Mouse (Mus musculus) cerebellum, adult 18-20 months (tissue): Measurements from ENCODE around the gene Fgfr2.

Experiments
- DNase-seq, 2 experiments: peaks; one replicate each; pipeline ENCODE4 v3.0.0; 2021

Fgfr2 gene

DNA sequence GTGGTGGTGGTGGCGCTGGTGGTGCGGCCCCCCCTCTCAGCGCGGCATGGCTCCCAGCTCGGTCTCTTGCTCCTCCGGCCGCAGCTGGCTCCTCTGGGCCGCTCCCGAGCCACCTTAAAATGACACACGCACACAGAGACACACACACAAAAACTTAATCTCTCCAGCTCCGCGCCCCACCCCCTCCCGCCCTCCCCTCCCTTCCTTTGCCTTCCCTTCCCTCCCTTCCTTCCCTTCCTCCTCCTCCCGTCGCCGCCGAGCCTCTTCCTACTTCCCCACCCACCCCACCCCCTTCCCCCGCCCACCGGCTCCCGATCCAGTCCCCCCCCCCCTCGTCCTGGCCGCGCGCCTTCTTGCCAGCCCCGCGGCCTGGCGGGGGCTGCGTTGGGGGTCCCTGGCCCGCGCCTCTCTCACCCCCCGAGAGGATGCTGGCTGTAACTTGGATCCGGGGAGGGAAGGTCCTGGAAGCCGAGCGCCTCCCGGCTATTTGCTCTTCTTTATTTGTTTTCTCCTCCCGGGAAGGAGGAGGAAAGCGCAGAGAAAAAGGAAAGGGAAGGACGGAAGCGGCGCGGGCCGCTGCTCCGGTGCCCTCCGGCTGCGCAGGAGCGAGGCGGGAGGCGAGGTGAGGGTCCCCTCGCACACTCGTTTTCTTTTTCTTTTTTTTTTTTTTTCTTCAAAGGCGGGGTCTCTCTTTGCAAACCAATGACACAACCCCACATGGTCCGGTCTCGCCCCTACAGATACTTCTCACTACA, at the start of gene Fgfr2:
TSS of gene Fgfr2 (minus strand) at position 107 of the 755 bp plus-strand sequence.
- DNase-seq, result peak; percentile 67 to 70

GRCm38 (mm10) chr7:133171403-133172032, 48.4 kb upstream of the Fgfr2 start:
- no peak for DNase-seq

DNA sequence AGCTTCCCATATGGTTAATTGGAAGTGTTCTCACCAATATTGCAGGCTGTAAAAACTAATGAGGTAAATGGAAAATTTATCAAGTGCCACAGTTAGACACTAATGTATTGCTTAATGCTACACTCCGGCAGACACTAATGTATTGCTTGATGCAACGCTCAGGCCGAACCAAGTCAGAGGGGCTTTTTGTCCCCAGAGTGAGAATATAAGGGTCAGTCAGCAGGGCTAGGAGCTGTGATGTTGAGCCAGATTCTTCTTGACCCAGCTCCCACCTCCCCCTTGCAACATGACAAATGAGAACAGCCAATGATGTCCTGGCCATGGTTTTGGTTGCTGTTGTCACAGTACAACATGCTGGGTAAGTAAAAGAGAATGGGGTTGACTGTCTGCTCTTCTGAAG, 45.8 kb upstream of the Fgfr2 start:
- no peak for DNase-seq

DNA sequence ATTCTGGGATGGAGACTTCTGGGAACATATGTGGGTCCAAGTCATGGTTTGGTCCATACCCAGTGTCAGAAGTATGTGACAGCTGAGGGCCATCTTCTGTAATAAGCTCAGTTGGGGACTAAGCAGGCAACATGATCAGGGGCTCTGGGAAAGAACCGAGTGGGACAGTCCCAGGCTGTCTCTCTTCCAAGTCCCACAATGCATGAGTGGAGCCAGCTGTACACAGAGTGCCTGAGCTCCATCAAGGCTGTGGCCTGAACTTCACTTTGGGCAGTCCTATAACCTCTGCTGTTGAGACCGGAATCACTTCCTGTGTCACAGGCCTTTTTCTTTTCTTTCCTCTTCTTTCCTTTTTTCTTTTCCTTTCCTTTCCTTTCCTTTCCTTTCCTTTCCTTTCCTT, 44.8 kb upstream of the Fgfr2 start:
- DNase-seq, result no peak

GRCm38 (mm10) chr7:133164770-133165169, 41.6 kb upstream of the Fgfr2 start:
- DNase-seq, result no peak

GRCm38 (mm10) chr7:133163011-133163410, 39.9 kb upstream of the Fgfr2 start:
- no peak for DNase-seq

DNA sequence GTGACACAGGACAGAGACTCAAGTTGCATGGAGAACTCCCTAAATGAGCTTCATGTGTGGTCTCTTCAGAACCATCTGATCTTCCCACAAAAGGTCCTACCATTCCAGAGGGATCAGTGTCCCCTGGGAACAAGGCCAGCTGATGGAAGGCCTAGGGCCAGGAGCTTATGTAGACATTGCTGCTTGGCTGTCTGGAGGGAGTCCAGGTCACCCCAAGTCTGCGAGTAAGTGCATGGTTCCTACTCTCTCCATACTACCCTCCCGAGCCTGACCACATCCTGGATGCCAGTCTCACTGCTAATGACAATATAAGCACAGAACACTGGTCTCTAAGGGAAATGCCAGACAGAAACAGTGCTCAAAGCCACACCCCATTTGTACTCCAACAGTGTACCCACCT, 39.0 kb upstream of the Fgfr2 start:
- DNase-seq, result no peak

GRCm38 (mm10) chr7:133161362-133162080, 38.4 kb upstream of the Fgfr2 start:
- DNase-seq, result no peak

DNA sequence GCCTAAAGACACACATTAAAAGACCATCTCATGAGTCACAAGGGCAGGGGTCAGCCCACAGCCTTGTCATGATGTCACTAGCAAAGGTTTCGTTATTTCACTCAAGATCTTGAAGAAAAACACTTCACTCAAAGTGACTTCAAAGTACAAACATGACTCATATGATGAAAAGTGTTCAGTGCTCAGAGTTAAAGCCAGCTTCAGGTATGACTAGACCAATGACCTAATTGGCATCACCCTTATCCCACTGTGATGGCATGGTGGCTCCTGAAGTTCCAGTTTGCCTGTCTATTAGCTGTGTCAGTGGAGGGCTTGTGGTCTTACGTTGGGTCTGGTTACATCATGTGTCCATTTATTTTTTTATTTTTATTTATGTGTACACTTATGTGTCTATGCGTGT, 36.4 kb upstream of the Fgfr2 start:
- DNase-seq, result no peak

- no peak for DNase-seq
Measured at GRCm38 (mm10) chr7:133155621-133156020, 32.5 kb upstream of the Fgfr2 start.

DNA sequence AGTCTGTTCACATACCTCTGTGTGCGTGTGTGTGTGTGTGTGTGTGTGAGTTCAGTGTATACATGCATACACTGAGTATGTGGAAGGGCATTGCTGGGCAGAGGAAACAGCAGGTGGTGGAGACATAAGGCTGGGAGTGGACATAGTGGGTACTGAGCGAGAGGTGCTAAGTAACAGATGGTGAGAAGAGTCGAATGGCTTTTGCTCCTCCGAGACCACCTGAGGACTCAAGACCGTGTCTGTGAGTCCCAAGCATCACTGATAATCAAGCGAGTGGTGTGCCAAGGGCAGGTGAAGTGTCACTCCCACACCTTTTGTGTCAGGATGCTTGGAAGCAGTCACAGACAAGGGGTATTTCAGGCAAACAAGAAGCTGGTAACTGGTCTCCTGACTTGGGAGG, 31.7 kb upstream of the Fgfr2 start:
- peak; percentile 21 to 38 for DNase-seq

- DNase-seq, result no peak
Measured at GRCm38 (mm10) chr7:133139689-133140336, 16.7 kb upstream of the Fgfr2 start.

- no peak for DNase-seq
Measured at GRCm38 (mm10) chr7:133133552-133133951, 10.4 kb upstream of the Fgfr2 start.

DNA sequence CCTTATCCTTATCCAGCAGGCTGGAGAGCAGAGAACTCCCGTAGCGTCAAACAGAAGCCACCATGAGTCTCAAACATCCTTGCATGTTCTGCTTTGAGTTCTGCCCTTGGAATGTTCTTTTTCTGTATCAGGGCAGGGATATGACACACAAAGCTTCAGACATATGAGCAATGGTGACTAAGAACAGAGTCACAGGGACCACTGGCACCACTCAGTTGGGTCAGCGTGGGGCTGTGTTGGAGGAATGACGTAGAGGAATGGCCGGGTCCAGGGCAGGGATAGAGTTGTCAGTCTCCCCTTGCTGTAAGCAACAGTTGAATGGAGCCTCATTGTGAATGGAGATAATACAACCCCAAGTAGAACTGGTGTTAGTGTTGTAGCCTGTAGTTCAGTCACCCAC, 9.6 kb upstream of the Fgfr2 start:
- no peak for DNase-seq

DNA sequence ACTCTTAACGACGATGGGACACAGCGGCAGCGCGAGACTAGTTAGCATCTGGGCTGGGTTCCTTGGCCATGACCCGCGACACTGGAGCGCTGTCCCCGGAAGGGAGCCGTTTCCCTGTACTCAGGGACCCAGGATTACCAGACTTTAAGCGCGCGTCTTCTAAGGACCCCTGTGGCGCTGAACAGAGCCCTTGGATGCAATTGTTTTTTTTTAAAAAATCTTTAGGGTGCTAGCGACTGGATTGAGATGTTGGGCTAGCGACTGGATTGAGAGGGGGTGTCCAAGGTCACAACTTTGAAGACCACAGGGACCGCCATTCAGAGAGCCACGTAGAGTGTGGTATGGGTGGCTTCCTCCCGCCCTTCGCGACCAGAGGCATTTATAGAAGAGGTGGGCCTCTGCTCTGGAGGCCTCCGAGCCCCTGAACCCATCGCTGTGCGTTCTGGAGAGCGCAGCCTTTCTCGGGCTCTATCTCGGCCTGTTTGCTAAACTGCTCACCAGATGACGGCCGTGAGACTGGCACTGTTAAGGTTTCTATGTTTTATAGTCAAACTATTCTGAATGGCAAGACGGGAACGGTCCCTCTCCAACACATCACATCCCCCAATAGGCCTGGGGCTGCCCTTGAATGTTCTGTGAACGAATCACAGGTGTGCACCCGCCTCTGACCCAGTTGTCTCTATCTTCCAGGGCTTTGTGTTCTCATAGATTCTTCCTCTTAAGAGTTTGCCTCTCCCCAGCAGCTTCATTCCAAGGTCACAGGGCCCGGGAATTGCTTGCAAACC, 1.7 kb upstream of the Fgfr2 start:
- DNase-seq, result peak in 1 of 2 experiments; percentile 25

DNA sequence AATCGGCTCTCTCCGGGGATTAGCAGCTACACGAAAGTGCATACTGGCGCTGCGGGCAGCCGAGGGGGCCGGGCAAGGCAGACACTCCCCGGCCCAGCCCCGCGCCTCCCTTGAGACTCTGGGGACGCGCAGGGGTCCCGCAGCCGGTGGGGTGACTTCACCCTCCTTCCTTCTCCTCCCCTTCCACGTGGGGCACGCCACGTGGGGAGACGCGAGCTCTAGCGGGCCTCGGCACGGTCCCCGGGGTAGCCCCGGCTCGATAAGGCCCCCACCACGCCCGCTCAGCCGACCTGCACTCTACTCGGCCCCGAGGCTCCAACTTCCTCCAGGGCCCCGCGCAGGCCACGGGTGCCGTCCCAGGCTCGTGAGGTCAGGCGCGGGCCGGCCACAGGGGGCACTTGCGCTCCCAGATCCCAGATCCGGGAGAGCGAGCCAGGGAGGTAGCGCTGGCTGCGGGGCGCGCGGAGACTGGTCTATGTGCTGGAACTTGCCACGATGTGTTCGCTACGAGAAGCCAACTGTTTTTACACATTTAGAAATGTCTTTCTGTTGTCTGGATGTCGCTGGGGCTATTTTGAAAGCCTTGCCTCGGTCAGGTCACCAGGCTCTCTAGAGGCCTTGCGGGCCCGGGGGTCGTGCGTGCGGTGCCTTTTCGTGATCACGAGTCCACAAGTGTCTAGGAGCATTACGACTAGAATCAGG, 1.0 kb upstream of the Fgfr2 start, which contains the start of gene Ctbp2:
TSS of gene Ctbp2 (minus strand) at position 356 of the 702 bp plus-strand sequence.
- DNase-seq, result peak; percentile 80 to 85

DNA sequence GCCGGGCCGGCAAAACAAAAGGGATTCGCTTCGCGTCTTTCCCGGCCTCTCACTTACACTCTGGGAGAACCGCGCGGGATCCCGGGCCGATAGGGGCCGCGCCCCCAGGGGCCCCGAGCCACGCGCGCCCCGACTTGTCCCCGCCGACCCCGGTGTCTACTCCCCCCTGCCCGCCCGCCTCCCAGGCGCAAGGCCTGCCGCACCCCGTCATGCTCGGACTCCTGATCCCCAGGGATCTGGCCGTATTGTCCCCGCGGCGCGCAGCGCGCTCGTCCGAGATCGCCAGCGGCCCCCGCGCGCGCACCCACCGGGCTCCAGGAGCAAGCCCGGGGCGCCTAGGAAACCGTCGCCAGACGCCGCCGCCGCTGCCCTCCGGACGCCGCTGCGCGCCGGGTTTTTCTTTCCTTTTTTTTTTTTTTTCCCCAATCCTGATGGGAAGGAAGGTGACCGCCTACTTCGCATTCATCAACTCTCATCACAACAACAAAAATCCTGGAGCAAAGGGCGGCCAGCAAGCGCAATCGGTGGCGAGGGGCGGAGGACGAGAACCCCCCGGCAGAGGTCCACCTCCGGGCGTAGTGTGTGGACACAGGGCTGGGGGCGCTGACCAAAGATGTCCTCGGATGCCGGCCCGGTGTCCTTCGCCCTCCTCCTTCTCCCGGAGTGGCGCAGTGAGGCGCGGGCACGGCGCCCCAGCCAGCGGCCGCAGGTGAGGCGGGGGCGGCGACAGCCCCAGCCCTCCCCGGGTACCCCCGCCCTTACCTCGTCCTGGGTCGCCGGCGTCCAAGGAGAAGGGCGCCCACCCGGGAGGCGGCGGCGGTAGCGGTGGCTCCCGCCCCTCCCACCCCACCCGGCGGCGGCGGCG, 539 bp downstream of the Fgfr2 start:
- peak; percentile 53 to 76 for DNase-seq

- DNase-seq, result peak; percentile 49 to 72
Measured at GRCm38 (mm10) chr7:133121661-133122378, 1.3 kb downstream of the Fgfr2 start.

DNA sequence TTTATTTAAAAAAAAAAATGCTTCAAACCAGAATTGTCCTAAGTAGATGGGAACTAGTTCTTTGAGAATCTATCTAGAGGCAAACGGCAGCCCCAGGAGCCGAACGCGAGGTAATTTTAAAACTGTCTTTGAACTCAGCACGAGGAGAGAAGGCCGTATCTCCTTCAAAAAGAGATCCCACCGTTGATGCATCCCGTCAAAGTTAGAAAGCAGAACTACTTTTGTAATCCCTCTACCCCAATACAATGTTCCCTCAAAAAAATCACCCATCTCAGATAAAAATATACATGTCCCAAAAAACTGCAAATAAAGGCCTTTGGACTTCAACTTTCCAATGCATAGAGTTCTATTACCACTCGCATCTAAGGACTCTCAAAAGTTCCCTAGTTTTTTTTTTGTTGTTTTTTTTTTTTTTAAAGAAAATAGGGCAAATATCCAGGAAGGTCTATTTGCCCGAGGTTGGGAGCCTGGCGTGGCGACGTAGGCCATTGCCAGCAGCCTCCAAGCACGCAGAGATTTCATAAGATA, 2.0 kb downstream of the Fgfr2 start:
- no peak for DNase-seq
